Mouse (Mus musculus) brown adipose tissue, adult 24 weeks (tissue): ENCODE data around the gene Sox15. TPM values are rescaled to one million over a fixed set of nuclear protein-coding genes. Genes with fewer than 3 reads are reported as not detected.
"Not testable (repeated sequence)": the region's sequence is repeated elsewhere in the genome, so short reads cannot be mapped to it uniquely, and the experiment has no call there.

ENCODE experiments used
- H3K27ac ChIP-seq: fragments of 200-500 bp; replicated peaks from 2 replicates; pipeline ENCODE4 v1.5.1; 2012; ENCODE audit warnings: low read depth, mild to moderate bottlenecking, low read length
- H3K4me1 ChIP-seq: fragments of 200-500 bp; 2 replicates; pipeline ENCODE4 v1.6.1; 2012; ENCODE audit warnings: low read length, mixed read lengths; ENCODE audit not compliant: control insufficient read depth, insufficient read depth, insufficient read length
- H3K4me3 ChIP-seq: fragments of 200-500 bp; 2 replicates; pipeline ENCODE4 v1.5.1; 2012; ENCODE audit warnings: low read depth, mild to moderate bottlenecking, low read length, moderate library complexity; ENCODE audit not compliant: insufficient read depth
- polyA plus RNA-seq: library from polyadenylated mRNA; stranded (reverse); fragments of >200 nt; gene quantifications from 2 replicates; pipeline ENCODE4 v1.2.4, GENCODE M21; 2012; ENCODE audit not compliant: missing spikeins, insufficient read depth, insufficient read length

Sox15 gene
- polyA plus RNA-seq, 1 experiment, result not detected

GRCm38 (mm10) chr11:69697396-69697795 lies 42.3 kb downstream of the Sox15 start:
- Histone ChIP-seq H3K4me1 (0 out of 2 replicates have a peak, but pooled peaks cover 3% of the 10 kb centered on the region), H3K27ac (no peak overlapping the region), H3K4me3 (no peak overlapping the region)

GRCm38 (mm10) chr11:69698574-69698973 lies 43.5 kb downstream of the Sox15 start:
- no peaks in the 10 kb centered on the region for H3K4me1 ChIP-seq
- no peak overlapping the region for H3K4me3 ChIP-seq
- no peak overlapping the region for H3K27ac ChIP-seq

GRCm38 (mm10) chr11:69699595-69699994 lies 44.5 kb downstream of the Sox15 start:
- Histone ChIP-seq H3K4me3 (no peak overlapping the region), H3K4me1 (no peaks in the 10 kb centered on the region), H3K27ac (no peak overlapping the region)

- H3K4me3 ChIP-seq, H3K27ac ChIP-seq, H3K4me1 ChIP-seq: not testable (repeated sequence)
These were observed 47.8 kb downstream of the Sox15 start for GRCm38 (mm10) chr11:69702886-69703285.

GRCm38 (mm10) chr11:69703381-69703780 lies 48.3 kb downstream of the Sox15 start:
- H3K27ac ChIP-seq, H3K4me3 ChIP-seq, H3K4me1 ChIP-seq: not testable (repeated sequence)

- Histone ChIP-seq H3K27ac (no peak overlapping the region), H3K4me3 (no peak overlapping the region), H3K4me1 (no peaks in the 10 kb centered on the region)
These were observed 48.9 kb downstream of the Sox15 start for GRCm38 (mm10) chr11:69703814-69704612.

GRCm38 (mm10) chr11:69704613-69705010 lies 49.5 kb downstream of the Sox15 start:
- H3K4me3 ChIP-seq, result no peak overlapping the region
- no peaks in the 10 kb centered on the region for H3K4me1 ChIP-seq
- H3K27ac ChIP-seq, result no peak overlapping the region

Other genes starting within 250 kb of the Sox15 start
- gene Kdm6b, start 241.6 kb upstream of the Sox15 start, polyA plus RNA-seq, result 13.9 and 16.9 TPM in 2 replicates
- gene Dnah2, start 106.2 kb upstream of the Sox15 start, polyA plus RNA-seq, result not detected in 2 replicates
- not detected in 2 replicates for gene Efnb3, start 95.1 kb upstream of the Sox15 start, polyA plus RNA-seq
- 10.7 and 10.9 TPM in 2 replicates for gene Wrap53, start 75.1 kb upstream of the Sox15 start, polyA plus RNA-seq
- gene Trp53, start 75.0 kb upstream of the Sox15 start, polyA plus RNA-seq, result 13.6 and 18.3 TPM in 2 replicates
- gene Atp1b2, start 49.4 kb upstream of the Sox15 start, polyA plus RNA-seq, result 6.7 and 8.3 TPM in 2 replicates
- gene Shbg, start 37.4 kb upstream of the Sox15 start, polyA plus RNA-seq, result not detected in 2 replicates
- gene Sat2, start 33.3 kb upstream of the Sox15 start, polyA plus RNA-seq, result 8.6 and 10.9 TPM in 2 replicates
- 27.8 and 29.5 TPM in 2 replicates for gene Fxr2, start 22.3 kb upstream of the Sox15 start, polyA plus RNA-seq
- 73.8 and 102 TPM in 2 replicates for gene Mpdu1, start 7.3 kb downstream of the Sox15 start, polyA plus RNA-seq
- 10.3 and 12.1 TPM in 2 replicates for gene Cd68, start 10.8 kb downstream of the Sox15 start, polyA plus RNA-seq
- gene Eif4a1, start 17.1 kb downstream of the Sox15 start, polyA plus RNA-seq, result 268 and 317 TPM in 2 replicates
- gene Senp3, start 26.8 kb downstream of the Sox15 start, polyA plus RNA-seq, result 49.9 and 65.3 TPM in 2 replicates
- 4.1 and 4.9 TPM in 2 replicates for gene Tnfsf13, start 30.5 kb downstream of the Sox15 start, polyA plus RNA-seq
- 12.7 and 13.7 TPM in 2 replicates for gene Tnfsf12, start 40.5 kb downstream of the Sox15 start, polyA plus RNA-seq
- 0.99 and 2.8 TPM in 2 replicates for gene Tnfsfm13, start 40.8 kb downstream of the Sox15 start, polyA plus RNA-seq
- 10.4 and 16.5 TPM in 2 replicates for gene Polr2a, start 103.3 kb downstream of the Sox15 start, polyA plus RNA-seq
- gene Slc35g3, start 106.7 kb downstream of the Sox15 start, polyA plus RNA-seq, result not detected in 2 replicates
- 17.2 and 23.6 TPM in 2 replicates for gene Zbtb4, start 110.6 kb downstream of the Sox15 start, polyA plus RNA-seq
- gene Chrnb1, start 140.6 kb downstream of the Sox15 start, polyA plus RNA-seq, result 1.7 and 2.4 TPM in 2 replicates
- 5.6 and 7.5 TPM in 2 replicates for gene Fgf11, start 146.5 kb downstream of the Sox15 start, polyA plus RNA-seq
- gene Tmem102, start 150.3 kb downstream of the Sox15 start, polyA plus RNA-seq, result 1.2 TPM in 1 of 2 replicates, not detected in the other
- gene Gm39566, start 160.0 kb downstream of the Sox15 start, polyA plus RNA-seq, result not detected in 2 replicates
- not detected in 2 replicates for gene Spem2, start 163.2 kb downstream of the Sox15 start, polyA plus RNA-seq
- not detected in 2 replicates for gene Spem1, start 166.9 kb downstream of the Sox15 start, polyA plus RNA-seq
- gene Nlgn2, start 182.5 kb downstream of the Sox15 start, polyA plus RNA-seq, result 1.8 and 2.7 TPM in 2 replicates
- 206 and 248 TPM in 2 replicates for gene Tmem256, start 183.2 kb downstream of the Sox15 start, polyA plus RNA-seq
- gene Plscr3, start 191.1 kb downstream of the Sox15 start, polyA plus RNA-seq, result 18.7 TPM in 2 replicates
- gene Tnk1, start 203.4 kb downstream of the Sox15 start, polyA plus RNA-seq, result not detected in 2 replicates
- not detected in 2 replicates for gene Tmem95, start 222.7 kb downstream of the Sox15 start, polyA plus RNA-seq
- 2.5 and 3.3 TPM in 2 replicates for gene Kctd11, start 226.1 kb downstream of the Sox15 start, polyA plus RNA-seq
- gene Acap1, start 240.2 kb downstream of the Sox15 start, polyA plus RNA-seq, result not detected in 2 replicates
- 3.2 TPM in 1 of 2 replicates, not detected in the other for gene 2810408A11Rik, start 245.7 kb downstream of the Sox15 start, polyA plus RNA-seq
- 16.9 and 18.4 TPM in 2 replicates for gene Neurl4, start 245.8 kb downstream of the Sox15 start, polyA plus RNA-seq